Mouse (Mus musculus) midbrain, embryonic 10.5 days (tissue): ENCODE results near the gene Ccdc78. TPM values are rescaled to one million over a fixed set of nuclear protein-coding genes. Genes with fewer than 3 reads are reported as not detected.
A peak's percentile ranks its signal among the peaks of the same experiment; 100 is the strongest.

Source experiments
- DNase-seq: peaks from one replicate; pipeline ENCODE4 v3.0.0-alpha.2; 2017; ENCODE audit warnings: low spot score
- H3K27ac ChIP-seq: fragments of 300-500 bp; sonication (generic); replicated peaks from 2 replicates; pipeline ENCODE4 v1.5.1; 2016; ENCODE audit warnings: mild to moderate bottlenecking
- H3K27me3 ChIP-seq: fragments of 300-500 bp; sonication (generic); 2 replicates; pipeline ENCODE4 v1.6.1; 2016; ENCODE audit warnings: low read depth, mild to moderate bottlenecking; ENCODE audit not compliant: poor library complexity, severe bottlenecking
- H3K36me3 ChIP-seq: fragments of 300-500 bp; sonication (generic); 2 replicates; pipeline ENCODE4 v1.6.1; 2016; ENCODE audit warnings: mild to moderate bottlenecking, moderate library complexity
- H3K4me1 ChIP-seq: fragments of 300-500 bp; sonication (generic); 2 replicates; pipeline ENCODE4 v1.6.1; 2016
- H3K4me3 ChIP-seq: fragments of 300-500 bp; sonication (generic); 2 replicates; pipeline ENCODE4 v1.5.1; 2016; ENCODE audit warnings: mild to moderate bottlenecking, moderate library complexity
- H3K9me3 ChIP-seq: fragments of 300-500 bp; sonication (generic); replicated peaks from 2 replicates; pipeline ENCODE4 v1.6.1; 2016; ENCODE audit warnings: mild to moderate bottlenecking
- WGBS: fragments of 180-500 bp; shearing (Covaris S2); methylation state at CpG from one replicate; pipeline ENCODE4 v1.1.7; 2016; 5-methylcytosine and 5-hydroxymethylcytosine counted together
- microRNA-seq: library from miRNA; unstranded; fragments of <30 nt; microRNA quantifications from one replicate; pipeline ENCODE4, GENCODE M21; 2017
- polyA plus RNA-seq: library from polyadenylated mRNA; unstranded; fragments of >200 nt; fragmentation: Nextera tagmentation; extraction: Ambion mirVana; gene quantifications from 2 replicates; pipeline ENCODE4 v1.2.1, GENCODE M21; 2016

Gene Ccdc78
- polyA plus RNA-seq, 1 experiment from 2014 or later = 1.2 TPM

GRCm38 (mm10) chr17:25833961-25834594 lies 47.7 kb downstream of the Ccdc78 start:
- Histone ChIP-seq H3K4me3 (peak overlapping the region; percentile 89), H3K27me3 (no peaks in the 10 kb centered on the region), H3K9me3 (no peaks in the 10 kb centered on the region), H3K27ac (peak overlapping the region; percentile 96), H3K36me3 (peaks cover 64% of the 10 kb centered on the region), H3K4me1 (peaks cover 85% of the 10 kb centered on the region)
- DNase-seq = no peak
- 66% methylated on average over 6 of the region's 6 CpGs for WGBS

- H3K4me1 ChIP-seq = peaks cover 84% of the 10 kb centered on the region
- no peaks in the 10 kb centered on the region for H3K27me3 ChIP-seq
- H3K4me3 ChIP-seq = peak overlapping the region; percentile 89
- H3K9me3 ChIP-seq = no peaks in the 10 kb centered on the region
- peak overlapping the region; percentile 96 for H3K27ac ChIP-seq
- peaks cover 67% of the 10 kb centered on the region for H3K36me3 ChIP-seq
- WGBS = 90% methylated on average over 12 of the region's 12 CpGs
- DNase-seq = no peak
Measured at GRCm38 (mm10) chr17:25834595-25835222, 48.3 kb downstream of the Ccdc78 start.

GRCm38 (mm10) chr17:25835301-25835700 lies 48.9 kb downstream of the Ccdc78 start:
- Histone ChIP-seq H3K27me3 (no peaks in the 10 kb centered on the region), H3K36me3 (peaks cover 67% of the 10 kb centered on the region), H3K4me3 (peak overlapping the region; percentile 89), H3K27ac (no peak overlapping the region), H3K9me3 (no peaks in the 10 kb centered on the region), H3K4me1 (peaks cover 79% of the 10 kb centered on the region)
- no peak for DNase-seq
- 94% methylated on average over 7 of the region's 7 CpGs for WGBS

GRCm38 (mm10) chr17:25835816-25836215 lies 49.4 kb downstream of the Ccdc78 start:
- 95% methylated on average over 16 of the region's 16 CpGs for WGBS
- Histone ChIP-seq H3K4me1 (peaks cover 73% of the 10 kb centered on the region), H3K4me3 (peak overlapping the region; percentile 89), H3K27ac (0 out of 2 replicates have a peak overlapping the region, but pooled peaks have one; percentile 29), H3K27me3 (no peaks in the 10 kb centered on the region), H3K9me3 (no peaks in the 10 kb centered on the region), H3K36me3 (peaks cover 67% of the 10 kb centered on the region)
- DNase-seq = no peak

GRCm38 (mm10) chr17:25836397-25837075 lies 50.2 kb downstream of the Ccdc78 start:
- peak; percentile 62 for DNase-seq
- Histone ChIP-seq H3K27me3 (no peaks in the 10 kb centered on the region), H3K27ac (peak overlapping the region; percentile 81), H3K4me1 (peaks cover 66% of the 10 kb centered on the region), H3K36me3 (peaks cover 67% of the 10 kb centered on the region), H3K4me3 (peak overlapping the region; percentile 89), H3K9me3 (no peaks in the 10 kb centered on the region)
- WGBS = 23% methylated on average over 23 of the region's 23 CpGs

GRCm38 (mm10) chr17:25837076-25837410 lies 50.7 kb downstream of the Ccdc78 start, which contains the start of gene Rhbdl1:
Gene Rhbdl1, minus strand, starts transcription at chr17:25837295.
- peak within 1 kb of the TSS; percentile 89 for H3K4me3 ChIP-seq
- 2% methylated on average over 29 of the region's 29 CpGs for WGBS
- H3K27ac ChIP-seq = peak within 1 kb of the TSS; percentile 81
- no peaks in the 10 kb centered on the region for H3K9me3 ChIP-seq
- H3K27me3 ChIP-seq = no peaks in the 10 kb centered on the region
- H3K4me1 ChIP-seq = peaks cover 61% of the 10 kb centered on the region
- H3K36me3 ChIP-seq = peaks cover 67% of the 10 kb centered on the region
- DNase-seq = no peak

GRCm38 (mm10) chr17:25837533-25837932 lies 51.2 kb downstream of the Ccdc78 start:
- 49% methylated on average over 3 of the region's 3 CpGs for WGBS
- Histone ChIP-seq H3K27me3 (no peaks in the 10 kb centered on the region), H3K4me1 (peaks cover 58% of the 10 kb centered on the region), H3K9me3 (no peaks in the 10 kb centered on the region), H3K4me3 (peak overlapping the region; percentile 89), H3K27ac (peak overlapping the region; percentile 81; the same call in 1 of the 2 replicates), H3K36me3 (peaks cover 71% of the 10 kb centered on the region)
- no peak for DNase-seq

GRCm38 (mm10) chr17:25838904-25839303 lies 52.5 kb downstream of the Ccdc78 start:
- Histone ChIP-seq H3K27ac (no peak overlapping the region), H3K27me3 (no peaks in the 10 kb centered on the region), H3K36me3 (peaks cover 80% of the 10 kb centered on the region), H3K4me1 (peaks cover 62% of the 10 kb centered on the region), H3K4me3 (no peak overlapping the region), H3K9me3 (no peaks in the 10 kb centered on the region)
- WGBS = 92% methylated on average over 4 of the region's 4 CpGs
- DNase-seq = no peak

- peak overlapping the region; percentile 18; the same call in 1 of the 2 replicates for H3K4me3 ChIP-seq
- H3K27ac ChIP-seq = no peak overlapping the region
- H3K4me1 ChIP-seq = peaks cover 61% of the 10 kb centered on the region
- no peak for DNase-seq
- WGBS = 91% methylated on average over 14 of the region's 14 CpGs
- peaks cover 76% of the 10 kb centered on the region for H3K36me3 ChIP-seq
- H3K9me3 ChIP-seq = no peaks in the 10 kb centered on the region
- H3K27me3 ChIP-seq = no peaks in the 10 kb centered on the region
Measured at GRCm38 (mm10) chr17:25839455-25840235, 53.3 kb downstream of the Ccdc78 start.

Small RNAs within 50 kb of the gene (microRNA-seq; reads per million reads assigned to microRNA genes)
- gene Gm25083 (not detected), gene Mir3082 (not detected), gene Mir6966 (not detected)

Other genes with a start within 250 kb of the Ccdc78 start
- 2.4 and 3.3 TPM in 2 replicates for gene Sox8, start 215.9 kb upstream of the Ccdc78 start, polyA plus RNA-seq
- gene Lmf1, start 207.5 kb upstream of the Ccdc78 start, polyA plus RNA-seq = 22.3 and 22.6 TPM in 2 replicates
- 0.51 and 0.77 TPM in 2 replicates for gene Gng13, start 69.4 kb upstream of the Ccdc78 start, polyA plus RNA-seq
- gene Chtf18, start 59.2 kb upstream of the Ccdc78 start, polyA plus RNA-seq = 55.9 and 58.9 TPM in 2 replicates
- gene Rpusd1, start 58.9 kb upstream of the Ccdc78 start, polyA plus RNA-seq = 22.5 and 24.7 TPM in 2 replicates
- gene Mslnl, start 50.5 kb upstream of the Ccdc78 start, polyA plus RNA-seq = not detected in 2 replicates
- gene Msln, start 32.2 kb upstream of the Ccdc78 start, polyA plus RNA-seq = 0.16 TPM in 1 of 2 replicates, not detected in the other
- gene Narfl, start 12.8 kb upstream of the Ccdc78 start, polyA plus RNA-seq = 28.1 and 29.5 TPM in 2 replicates
- 75.8 and 103 TPM in 2 replicates for gene Haghl, start 907 bp upstream of the Ccdc78 start, polyA plus RNA-seq
- gene Fam173a, start 6.3 kb downstream of the Ccdc78 start, polyA plus RNA-seq = 71.8 and 88.0 TPM in 2 replicates
- 2.9 TPM in 1 of 2 replicates, not detected in the other for gene AC134908.4, start 9.1 kb downstream of the Ccdc78 start, polyA plus RNA-seq
- gene Metrn, start 10.6 kb downstream of the Ccdc78 start, polyA plus RNA-seq = 174 and 205 TPM in 2 replicates
- 9.3 and 12.4 TPM in 2 replicates for gene Fbxl16, start 22.5 kb downstream of the Ccdc78 start, polyA plus RNA-seq
- 31.7 and 32.2 TPM in 2 replicates for gene Wdr24, start 37.0 kb downstream of the Ccdc78 start, polyA plus RNA-seq
- gene Jmjd8, start 42.3 kb downstream of the Ccdc78 start, polyA plus RNA-seq = 58.7 and 68.4 TPM in 2 replicates
- gene Stub1, start 46.8 kb downstream of the Ccdc78 start, polyA plus RNA-seq = 381 and 403 TPM in 2 replicates
- gene Rhbdl1, start 50.7 kb downstream of the Ccdc78 start, polyA plus RNA-seq = 1.7 and 2.7 TPM in 2 replicates
- gene Gm20683, start 55.2 kb downstream of the Ccdc78 start, polyA plus RNA-seq = 1.7 and 2.2 TPM in 2 replicates
- 23.9 and 25.2 TPM in 2 replicates for gene Rhot2, start 58.3 kb downstream of the Ccdc78 start, polyA plus RNA-seq
- 53.4 and 53.9 TPM in 2 replicates for gene Wdr90, start 74.9 kb downstream of the Ccdc78 start, polyA plus RNA-seq
- 9.9 and 17.1 TPM in 2 replicates for gene Mcrip2, start 82.2 kb downstream of the Ccdc78 start, polyA plus RNA-seq
- gene Mettl26, start 88.5 kb downstream of the Ccdc78 start, polyA plus RNA-seq = 74.3 and 80.4 TPM in 2 replicates
- 6.1 and 19.7 TPM in 2 replicates for gene Wfikkn1, start 94.3 kb downstream of the Ccdc78 start, polyA plus RNA-seq
- 29.8 and 33.6 TPM in 2 replicates for gene Rab40c, start 133.1 kb downstream of the Ccdc78 start, polyA plus RNA-seq
- 64.8 and 67.8 TPM in 2 replicates for gene Pigq, start 158.4 kb downstream of the Ccdc78 start, polyA plus RNA-seq
- 0.34 TPM in 1 of 2 replicates, not detected in the other for gene Nhlrc4, start 158.4 kb downstream of the Ccdc78 start, polyA plus RNA-seq
- 0.06 and 0.19 TPM in 2 replicates for gene A930017K11Rik, start 166.0 kb downstream of the Ccdc78 start, polyA plus RNA-seq
- gene Capn15, start 199.2 kb downstream of the Ccdc78 start, polyA plus RNA-seq = 27.6 and 29.5 TPM in 2 replicates